Mouse (Mus musculus) stomach, postnatal 0 days (tissue): ENCODE results near the gene Chchd6.

ENCODE experiments used
- CTCF ChIP-seq: IDR thresholded peaks from 2 replicates; pipeline ENCODE4 v1.5.1; 2016; ENCODE audit warnings: antibody characterized with exemption, low read depth, mild to moderate bottlenecking, moderate library complexity
- EP300 ChIP-seq: optimal IDR thresholded peaks from 2 replicates; pipeline ENCODE3; 2016; ENCODE audit warnings: antibody characterized with exemption

DNA sequence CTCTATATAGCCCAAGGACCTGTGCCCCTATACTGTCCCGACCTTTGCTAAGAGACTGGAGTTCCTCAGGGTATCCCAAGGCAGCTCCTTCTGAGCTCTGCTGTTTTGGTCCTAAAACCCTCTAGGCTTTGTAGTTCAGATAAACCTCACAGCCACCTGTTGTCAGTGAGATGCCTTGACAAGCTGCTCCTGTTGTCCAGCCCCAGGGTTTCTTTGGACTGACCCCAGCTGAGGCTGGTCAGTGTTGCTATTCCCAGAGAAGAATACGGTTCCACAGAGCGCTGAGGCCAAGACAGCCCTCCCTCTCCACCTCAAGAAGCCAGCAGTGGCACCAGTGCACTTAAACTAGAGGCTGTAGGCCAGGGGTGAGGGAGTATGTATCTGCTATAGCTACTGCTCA lies 214.3 kb downstream of the Chchd6 start:
- no peak for TF ChIP-seq CTCF
- TF ChIP-seq EP300 = no peak
